Mouse (Mus musculus) urinary bladder, adult 18-20 months (tissue): Measurements from ENCODE around the gene AA986860.

ENCODE experiments used
- DNase-seq, 2 experiments: peaks; one replicate each; pipeline ENCODE4 v3.0.0; 2022; ENCODE audit warnings: low spot score in 2 of 2, mixed read lengths in 2 of 2

The AA986860 gene

DNA sequence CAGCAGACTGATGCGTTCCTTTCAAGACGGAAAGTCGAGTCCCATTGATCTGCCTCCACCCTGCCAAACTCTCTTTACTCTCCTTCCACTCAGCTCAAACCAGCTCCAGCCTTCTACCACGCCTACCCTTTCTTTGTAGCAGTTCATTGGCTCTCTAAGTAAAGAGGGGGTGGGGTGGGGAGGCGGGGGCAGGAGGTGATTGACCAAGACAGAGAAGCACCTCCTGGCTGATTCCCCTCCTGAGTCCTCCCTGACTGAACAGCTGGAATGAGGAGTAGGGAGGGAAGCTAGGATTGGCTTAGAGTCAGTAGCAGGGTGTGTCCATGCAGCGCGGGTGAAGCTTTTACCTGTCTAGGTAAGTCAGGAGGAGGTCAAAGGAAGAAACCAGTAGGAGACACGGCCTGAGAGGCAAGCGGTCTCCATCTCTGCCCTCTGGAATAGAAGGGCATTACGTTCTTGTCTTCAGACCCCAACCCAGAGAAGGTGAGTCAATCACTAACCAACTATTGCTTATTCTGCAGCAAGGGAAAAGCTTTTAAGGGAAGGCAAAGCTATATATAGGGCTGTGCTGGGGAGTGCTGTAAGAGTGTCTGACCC is at the start of gene AA986860:
Gene AA986860, plus strand, starts transcription at position 236 of the 597 bp plus-strand sequence.
- peak in 1 of 2 experiments; percentile 37 for DNase-seq

DNA sequence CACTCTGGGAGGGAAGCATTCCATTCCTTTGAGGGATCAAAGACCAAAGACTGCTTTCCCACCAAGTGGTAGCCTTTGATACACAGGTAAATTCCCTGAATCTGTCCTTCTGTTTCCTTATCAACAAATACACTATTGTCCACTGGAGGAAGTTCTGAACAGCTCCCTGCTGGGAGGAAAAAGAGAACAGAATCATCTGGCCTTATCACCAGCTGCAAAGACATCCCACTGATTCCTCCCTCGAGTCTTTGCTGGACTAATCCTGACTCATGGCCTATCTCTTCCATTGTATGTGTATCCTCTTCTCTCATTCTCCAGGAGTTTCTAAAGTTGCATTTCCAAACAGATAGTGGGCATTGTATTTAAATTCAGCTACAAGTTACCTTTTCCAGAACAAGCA is 47.9 kb upstream of the AA986860 start:
- no peak for DNase-seq

DNA sequence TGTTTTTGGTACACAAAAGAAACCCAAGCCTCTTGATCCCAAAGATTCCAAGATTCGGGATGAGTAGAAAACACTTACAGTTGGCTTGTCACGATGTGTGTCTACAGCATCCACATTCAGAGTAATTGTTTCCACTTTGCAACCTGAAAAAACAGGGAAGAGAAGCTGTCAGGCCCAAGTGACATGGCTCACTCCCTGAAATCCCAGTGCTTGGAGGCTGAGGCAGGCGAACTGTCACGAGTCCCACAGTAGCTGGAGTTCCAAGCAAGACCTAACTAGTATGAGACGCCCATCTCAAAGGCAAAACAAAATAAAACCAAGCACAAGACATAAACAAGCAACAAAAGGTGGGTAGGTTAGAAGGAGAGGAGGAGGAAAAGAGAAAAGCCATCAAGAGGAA is 33.2 kb upstream of the AA986860 start:
- no peak for DNase-seq

DNA sequence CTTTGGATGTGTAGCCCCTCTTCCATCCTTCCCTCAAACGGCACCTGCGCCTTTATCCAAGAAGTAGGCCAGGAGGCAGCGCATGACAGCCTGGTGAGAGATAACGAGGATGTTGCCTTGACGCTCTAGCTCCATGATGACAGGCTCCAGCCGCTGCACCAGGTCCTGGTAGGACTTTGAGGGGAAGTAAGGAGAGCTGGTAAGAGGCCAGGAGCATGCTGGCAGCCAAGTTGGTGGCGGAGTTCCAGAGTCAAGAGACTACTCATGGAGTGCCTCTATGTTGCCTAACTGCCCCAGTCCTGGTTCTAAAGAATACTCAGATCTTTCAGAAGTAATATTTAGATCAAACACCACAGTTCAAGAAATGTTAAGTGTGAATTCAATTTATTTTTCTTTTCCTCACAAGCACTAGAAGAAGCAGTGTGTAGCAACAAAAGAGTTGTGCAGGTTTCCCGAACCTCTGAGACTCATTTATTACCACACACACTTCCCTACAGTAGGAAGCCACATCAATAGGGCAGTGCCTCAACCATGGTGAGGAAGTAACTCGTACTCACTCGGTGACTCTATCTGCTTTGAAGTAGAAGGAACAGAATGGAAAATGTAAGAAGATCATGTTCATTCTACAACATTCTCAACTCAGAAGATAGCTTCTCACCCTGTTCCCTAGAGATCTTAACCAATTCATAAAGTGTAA is 31.7 kb upstream of the AA986860 start:
- no peak for DNase-seq

DNA sequence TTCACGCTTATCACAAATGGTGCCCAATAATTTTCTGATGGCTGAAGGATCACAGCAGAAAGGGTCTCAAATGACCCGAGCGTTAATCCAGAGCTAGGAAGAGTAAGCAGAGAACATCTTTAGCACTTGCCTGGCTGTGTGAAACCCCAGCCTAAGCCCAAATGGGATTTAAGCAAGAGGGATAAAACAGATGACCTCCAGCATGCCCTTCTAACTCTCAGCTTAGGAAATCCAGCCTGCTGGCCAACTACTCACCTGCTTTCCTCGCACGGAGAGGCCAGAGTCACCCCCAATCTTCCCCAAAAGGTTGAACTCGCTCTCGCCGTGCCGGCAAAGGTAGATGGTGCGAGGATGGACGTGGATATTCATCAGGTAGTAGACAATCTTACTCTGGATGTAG is 29.8 kb upstream of the AA986860 start:
- no peak for DNase-seq

DNA sequence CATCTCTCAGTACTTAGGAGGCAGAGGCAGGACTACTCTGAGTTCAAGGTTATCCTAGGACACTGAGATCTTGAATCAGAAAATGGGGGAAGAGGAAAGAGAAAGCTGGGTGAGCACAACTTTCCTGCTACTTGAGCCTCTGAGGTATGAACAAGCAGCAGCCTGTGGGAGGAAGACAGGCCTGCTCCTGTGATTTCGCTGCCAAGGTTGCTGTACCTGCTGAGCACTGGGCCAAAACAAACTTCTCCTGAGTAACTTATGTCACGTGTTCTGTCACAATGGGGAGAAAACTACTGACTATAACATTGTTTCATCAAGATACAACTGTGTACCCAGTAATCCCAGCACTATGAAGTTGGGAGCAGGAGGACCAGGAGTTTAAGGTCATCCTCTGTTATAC is 28.2 kb upstream of the AA986860 start:
- DNase-seq = peak in 1 of 2 experiments; percentile 54

- no peak for DNase-seq
Observed at GRCm38 (mm10) chr1:130710283-130711080, 21.3 kb upstream of the AA986860 start.

GRCm38 (mm10) chr1:130714046-130714445 is 17.7 kb upstream of the AA986860 start:
- DNase-seq = no peak

DNA sequence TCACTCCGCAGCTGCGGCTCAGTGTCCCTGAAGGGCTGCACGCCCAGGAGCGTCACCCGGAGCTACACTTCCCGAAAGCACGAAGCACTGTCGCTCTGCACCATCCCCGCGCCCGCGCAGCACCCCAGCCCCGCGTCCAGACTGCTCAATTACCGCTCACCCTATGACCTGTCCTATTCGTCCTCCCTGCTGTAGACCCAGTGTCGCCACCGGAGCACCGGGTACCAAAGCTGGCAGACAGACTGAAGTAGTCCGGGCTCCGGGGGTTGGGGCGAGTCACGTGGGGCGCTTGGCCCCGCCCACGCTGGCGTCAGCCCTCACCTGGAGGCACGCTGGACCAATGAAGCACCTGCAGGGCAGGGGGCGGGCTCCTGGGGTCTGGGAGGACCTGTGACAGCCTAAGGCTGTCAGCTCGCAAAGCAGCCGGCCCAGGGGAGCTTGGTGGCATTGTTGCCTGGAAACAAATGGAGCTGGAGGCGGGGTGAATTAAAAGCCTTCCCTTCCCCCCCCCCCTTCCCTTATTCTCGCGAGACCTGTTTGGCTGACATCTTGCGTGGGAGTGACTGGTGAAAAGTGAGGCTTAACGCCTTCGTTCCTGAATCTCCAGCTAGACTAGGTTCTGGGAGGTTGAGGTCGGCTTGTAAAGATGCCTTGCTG is 16.1 kb upstream of the AA986860 start, which contains the start of gene Gm29427:
Gene Gm29427, minus strand, starts transcription at position 239 of the 657 bp plus-strand sequence.
- peak; percentile 93 to 98 for DNase-seq

GRCm38 (mm10) chr1:130716218-130716512 is 15.6 kb upstream of the AA986860 start:
- DNase-seq = no peak

DNA sequence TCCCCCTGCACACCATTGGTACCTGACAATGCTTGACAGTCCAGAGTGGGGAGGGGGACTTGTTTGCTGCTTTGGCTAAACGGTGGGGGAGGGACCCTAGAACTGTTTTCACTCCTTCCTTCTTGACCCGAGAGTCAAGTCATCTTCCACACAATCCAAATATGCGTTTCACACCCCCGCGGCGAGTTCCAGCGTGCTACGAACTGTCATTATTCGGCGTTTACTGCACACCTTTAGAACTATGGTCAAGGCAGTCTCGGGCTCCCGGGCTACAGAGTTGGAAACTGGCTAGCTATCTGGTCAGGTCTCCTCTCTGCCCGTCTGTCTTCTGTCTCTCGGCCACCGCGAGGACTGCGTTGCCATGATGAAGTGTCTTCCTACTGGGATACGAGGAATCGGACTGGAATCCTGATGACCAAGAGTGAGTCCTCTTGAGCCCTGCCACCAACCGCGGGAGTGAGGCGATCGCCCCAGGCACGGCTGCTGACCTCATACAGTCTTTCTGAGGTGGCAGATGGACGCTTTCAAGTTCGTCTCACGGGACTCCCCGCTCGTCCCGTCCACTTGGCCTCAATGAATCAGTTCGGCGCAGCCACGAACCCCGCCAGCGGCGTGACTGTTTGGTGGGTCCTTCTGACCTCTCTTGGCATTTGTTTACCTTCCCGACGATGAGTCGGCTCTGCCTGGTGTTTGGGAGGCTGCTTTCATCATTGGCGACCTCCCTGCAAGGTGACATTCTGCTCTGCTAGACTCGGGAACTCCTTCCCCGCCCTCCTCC is 15.1 kb upstream of the AA986860 start:
- DNase-seq = peak in 1 of 2 experiments; percentile 59

- DNase-seq = peak; percentile 79 to 86
Observed at GRCm38 (mm10) chr1:130717291-130717871, 14.4 kb upstream of the AA986860 start, which contains the start of gene Yod1. Gene Yod1 (plus strand): TSS chr1:130717327.

DNA sequence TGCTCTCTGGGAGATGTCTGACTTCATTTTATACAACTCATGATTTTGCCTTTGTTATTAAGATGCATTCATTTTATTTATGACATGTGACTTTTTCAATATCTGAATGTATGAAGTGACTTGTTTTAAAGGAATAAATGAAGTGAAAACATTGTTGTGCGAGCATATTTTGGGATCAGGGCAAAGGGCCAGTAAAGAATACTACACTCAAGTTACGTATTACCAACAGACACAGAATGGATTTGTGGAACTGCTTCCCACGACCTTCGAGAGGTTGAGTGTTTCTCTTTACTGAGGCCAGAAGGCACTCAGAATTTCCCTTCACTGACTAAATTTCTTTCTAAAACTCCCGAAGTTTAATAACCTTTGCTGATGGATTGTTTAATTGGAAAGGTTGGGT is 7.6 kb upstream of the AA986860 start:
- no peak for DNase-seq

GRCm38 (mm10) chr1:130726396-130726795 is 5.4 kb upstream of the AA986860 start:
- no peak for DNase-seq

GRCm38 (mm10) chr1:130728070-130728469 is 3.7 kb upstream of the AA986860 start:
- no peak for DNase-seq

DNA sequence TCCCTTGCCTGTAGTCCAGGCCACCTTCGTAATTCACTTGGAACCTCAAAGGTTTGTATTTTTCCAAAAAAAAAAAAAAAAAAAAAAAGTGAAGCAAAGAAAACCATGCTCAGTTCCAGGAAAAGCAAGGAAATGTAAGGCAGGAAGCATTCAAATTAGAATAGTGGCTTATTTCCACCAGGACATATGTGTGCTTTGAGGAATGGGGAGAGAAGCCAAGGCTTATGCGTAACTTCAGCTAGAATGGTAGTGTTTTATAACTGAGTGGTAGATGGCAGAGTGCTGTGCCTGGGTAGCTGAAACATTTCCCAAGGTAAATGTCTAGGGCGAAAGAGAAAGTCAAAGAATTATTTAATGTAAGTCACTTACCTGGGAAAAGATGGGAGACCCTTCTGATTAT is 3.1 kb upstream of the AA986860 start:
- no peak for DNase-seq

DNA sequence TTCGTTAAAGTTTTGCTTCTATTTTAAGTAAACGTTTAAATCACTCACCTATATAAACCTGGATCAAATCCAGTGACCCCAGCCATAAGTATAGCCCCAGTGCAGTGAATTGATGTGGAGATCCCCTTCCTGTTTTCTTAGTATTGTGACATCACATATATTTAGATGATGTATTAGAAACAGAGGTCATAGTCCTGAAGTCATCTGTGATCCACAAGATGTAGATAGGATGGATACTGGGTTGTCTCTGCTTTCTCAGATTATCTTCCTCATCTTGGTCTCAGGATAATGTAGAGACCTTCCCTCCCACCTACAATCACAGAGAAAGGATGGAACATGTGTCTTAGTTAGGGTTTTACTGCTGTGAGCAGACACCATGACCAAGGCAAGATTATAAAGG is 2.6 kb upstream of the AA986860 start, which contains the start of gene Pfkfb2:
Gene Pfkfb2, minus strand, starts transcription at position 101 of the 400 bp plus-strand sequence.
- DNase-seq = no peak

- DNase-seq = no peak
Observed at GRCm38 (mm10) chr1:130732706-130733658, 1.2 kb downstream of the AA986860 start.

- peak in 1 of 2 experiments; percentile 42 for DNase-seq
Observed at GRCm38 (mm10) chr1:130733671-130734070, 1.9 kb downstream of the AA986860 start.

DNA sequence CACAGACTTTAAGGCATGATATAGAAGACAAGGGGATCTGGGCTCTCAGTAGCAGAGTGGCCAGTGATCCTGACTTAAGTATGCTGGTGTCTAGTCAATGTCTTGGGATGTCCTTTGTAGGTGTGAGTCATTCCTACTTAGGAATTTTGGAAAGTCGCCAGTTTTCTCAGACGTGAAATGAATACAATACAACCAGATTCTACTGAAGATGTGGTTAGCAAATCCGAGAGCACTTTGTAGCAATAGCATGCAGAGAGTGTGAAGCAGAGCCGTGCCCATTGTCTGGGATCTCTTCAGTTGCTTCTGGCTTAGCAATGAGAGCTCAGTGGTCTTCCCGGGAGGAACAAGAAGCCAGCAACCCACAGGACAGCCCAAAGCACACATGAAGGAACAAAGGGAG is 2.7 kb downstream of the AA986860 start:
- no peak for DNase-seq
